ENCODE assay signal across 8 mouse cellular contexts in the genomic region with DNA sequence AAGGTAGTCTGAATTCAATTTTAAA. TPM values are rescaled to one million over a fixed set of nuclear protein-coding genes. Genes with fewer than 3 reads are reported as not detected.
DNase-seq lines count a peak whose midpoint lies in the region; ATAC-seq and TF ChIP-seq lines count a peak whose summit lies in the region.

A gene (plus strand): TSS at position 11 of the 25 bp plus-strand sequence.

- TF ChIP-seq POLR2A in kidney, adult 2 months (IDR thresholded peaks at IDR 0.05; ENCODE audit: low read depth, low read length), result no peak

- peaks cover 21% of the 10 kb centered on the region; the same call in 1 of the 2 replicates for H3K4me1 ChIP-seq in kidney, adult 2 months (ENCODE audit: control insufficient read depth, insufficient read depth, low read length)
- H3K4me1 ChIP-seq in heart, embryonic 13.5 days, result peaks cover 43% of the 10 kb centered on the region
- peaks cover 30% of the 10 kb centered on the region for H3K4me1 ChIP-seq in liver, embryonic 11.5 days (replicated peaks; ENCODE audit: control insufficient read depth, insufficient read depth, low read length)

- H3K9me3 ChIP-seq in heart, embryonic 13.5 days, result no peaks in the 10 kb centered on the region
- H3K9me3 ChIP-seq in liver, embryonic 11.5 days (ENCODE audit: control insufficient read depth, low read length), result no peaks in the 10 kb centered on the region

- peak within 1 kb of the TSS; percentile 89 for H3K9ac ChIP-seq in heart, embryonic 13.5 days
- H3K9ac ChIP-seq in liver, embryonic 11.5 days (ENCODE audit: low read depth, low read length), result peak within 1 kb of the TSS; percentile 78

- DNase-seq in kidney, adult 2 months, result no peak
- DNase-seq in kidney, postnatal 4 days, result no peak
- no peak for DNase-seq in liver, embryonic 11.5 days (ENCODE audit: low spot score)
- no peak for DNase-seq in right cerebral cortex, postnatal 14 days
- no peak for DNase-seq in cerebellum, adult 9-11 months
- no peak for DNase-seq in B cell, adult 2 months

- no peak for TF ChIP-seq CTCF in kidney, adult 2 months (conservative IDR thresholded peaks at IDR 0.05; ENCODE audit: insufficient read depth, insufficient read length, low read depth, low read length)

- peaks cover 6% of the 10 kb centered on the region for H3K36me3 ChIP-seq in kidney, adult 2 months (ENCODE audit: control insufficient read depth, insufficient read depth, low read length)
- peaks cover 11% of the 10 kb centered on the region for H3K36me3 ChIP-seq in heart, embryonic 13.5 days
- peaks cover 2% of the 10 kb centered on the region; the same call in 1 of the 2 replicates for H3K36me3 ChIP-seq in liver, embryonic 11.5 days (ENCODE audit: control insufficient read depth, insufficient read depth, low read length)

- H3K4me2 ChIP-seq in heart, embryonic 13.5 days, result peak within 1 kb of the TSS; percentile 91
- H3K4me2 ChIP-seq in liver, embryonic 11.5 days, result peak within 1 kb of the TSS; percentile 97

- H3K4me3 ChIP-seq in kidney, adult 2 months (ENCODE audit: insufficient read depth, low read depth, low read length), result peak within 1 kb of the TSS; percentile 77
- H3K4me3 ChIP-seq in heart, embryonic 13.5 days, result peak within 1 kb of the TSS; percentile 72
- peak within 1 kb of the TSS; percentile 75 for H3K4me3 ChIP-seq in liver, embryonic 11.5 days (ENCODE audit: low read depth, low read length)

- no peaks in the 10 kb centered on the region for H3K27me3 ChIP-seq in kidney, adult 2 months (replicated peaks; ENCODE audit: control insufficient read depth, insufficient read depth, low read length)
- H3K27me3 ChIP-seq in heart, embryonic 13.5 days (replicated peaks), result peaks cover 20% of the 10 kb centered on the region
- peaks cover 3% of the 10 kb centered on the region; the same call in 1 of the 2 replicates for H3K27me3 ChIP-seq in liver, embryonic 11.5 days (replicated peaks; ENCODE audit: control insufficient read depth, insufficient read depth, low read length)

- no peak for ATAC-seq in activated CD4-positive, CD25-positive, alpha-beta regulatory T cell, adult 4 months
- ATAC-seq in heart, embryonic 13.5 days (ENCODE audit: extremely low read depth, insufficient number of reproducible peaks, low FRiP score, low TSS enrichment), result no peak
- no peak for ATAC-seq in liver, embryonic 11.5 days (replicated peaks; ENCODE audit: low FRiP score)

- H3K27ac ChIP-seq in kidney, adult 2 months (ENCODE audit: insufficient read depth, low read depth, low read length), result peak within 1 kb of the TSS; percentile 94
- peak within 1 kb of the TSS; percentile 89 for H3K27ac ChIP-seq in heart, embryonic 13.5 days (replicated peaks)
- peak within 1 kb of the TSS; percentile 91 for H3K27ac ChIP-seq in liver, embryonic 11.5 days (ENCODE audit: low read depth, low read length)

RNA-seq across cellular contexts. Expression of the gene that starts here (rescaled TPM):
- polyA plus RNA-seq in kidney, adult 2 months (2012; rRNA removed), result 49.7 and 69.1 TPM in 2 replicates
- polyA plus RNA-seq in activated CD4-positive, CD25-positive, alpha-beta regulatory T cell, adult 4 months (2017; shearing (Covaris generic)), result 100 to 1,000 TPM; 116 to 135 TPM
- 17.2 and 18.7 TPM in 2 replicates for polyA plus RNA-seq in heart, embryonic 13.5 days (2015; fragmentation: Nextera tagmentation; extraction: Ambion mirVana)
- 6.1 and 9.9 TPM in 2 replicates for polyA plus RNA-seq in liver, embryonic 11.5 days (2014; fragmentation: Nextera tagmentation; extraction: Ambion mirVana)
